Mouse (Mus musculus) midbrain, embryonic 10.5 days (tissue): ENCODE measurements around the gene Col4a4. TPM values are rescaled to one million over a fixed set of nuclear protein-coding genes. Genes with fewer than 3 reads are reported as not detected.

ENCODE experiments used
- DNase-seq: peaks from one replicate; pipeline ENCODE4 v3.0.0-alpha.2; 2017; ENCODE audit warnings: low spot score
- H3K27ac ChIP-seq: fragments of 300-500 bp; sonication (generic); replicated peaks from 2 replicates; pipeline ENCODE4 v1.5.1; 2016; ENCODE audit warnings: mild to moderate bottlenecking
- H3K27me3 ChIP-seq: fragments of 300-500 bp; sonication (generic); 2 replicates; pipeline ENCODE4 v1.6.1; 2016; ENCODE audit warnings: low read depth, mild to moderate bottlenecking; ENCODE audit not compliant: poor library complexity, severe bottlenecking
- H3K36me3 ChIP-seq: fragments of 300-500 bp; sonication (generic); 2 replicates; pipeline ENCODE4 v1.6.1; 2016; ENCODE audit warnings: mild to moderate bottlenecking, moderate library complexity
- H3K4me1 ChIP-seq: fragments of 300-500 bp; sonication (generic); 2 replicates; pipeline ENCODE4 v1.6.1; 2016
- H3K4me3 ChIP-seq: fragments of 300-500 bp; sonication (generic); 2 replicates; pipeline ENCODE4 v1.5.1; 2016; ENCODE audit warnings: mild to moderate bottlenecking, moderate library complexity
- H3K9me3 ChIP-seq: fragments of 300-500 bp; sonication (generic); replicated peaks from 2 replicates; pipeline ENCODE4 v1.6.1; 2016; ENCODE audit warnings: mild to moderate bottlenecking
- WGBS: fragments of 180-500 bp; shearing (Covaris S2); methylation state at CpG from one replicate; pipeline ENCODE4 v1.1.7; 2016; 5-methylcytosine and 5-hydroxymethylcytosine counted together
- polyA plus RNA-seq: library from polyadenylated mRNA; unstranded; fragments of >200 nt; fragmentation: Nextera tagmentation; extraction: Ambion mirVana; gene quantifications from 2 replicates; pipeline ENCODE4 v1.2.1, GENCODE M21; 2016

Col4a4 gene
- polyA plus RNA-seq, 1 experiment from 2014 or later = 0.06 TPM

GRCm38 (mm10) chr1:82569405-82569804 is 17.2 kb downstream of the Col4a4 start:
- no peak for DNase-seq
- H3K27ac ChIP-seq = no peak overlapping the region
- H3K9me3 ChIP-seq = no peaks in the 10 kb centered on the region
- no peaks in the 10 kb centered on the region for H3K4me1 ChIP-seq
- no peak overlapping the region for H3K4me3 ChIP-seq
- H3K27me3 ChIP-seq = no peaks in the 10 kb centered on the region
- WGBS = 89% methylated on average over 4 of the region's 4 CpGs
- no peaks in the 10 kb centered on the region for H3K36me3 ChIP-seq

- 88% methylated on average over 4 of the region's 4 CpGs for WGBS
- no peak overlapping the region for H3K4me3 ChIP-seq
- H3K9me3 ChIP-seq = no peaks in the 10 kb centered on the region
- no peaks in the 10 kb centered on the region for H3K27me3 ChIP-seq
- 0 out of 2 replicates have a peak, but pooled peaks cover 5% of the 10 kb centered on the region for H3K4me1 ChIP-seq
- H3K27ac ChIP-seq = no peak overlapping the region
- no peak for DNase-seq
- no peaks in the 10 kb centered on the region for H3K36me3 ChIP-seq
Observed at GRCm38 (mm10) chr1:82560223-82560622, 26.4 kb downstream of the Col4a4 start.

- Histone ChIP-seq H3K4me1 (0 out of 2 replicates have a peak, but pooled peaks cover 5% of the 10 kb centered on the region), H3K4me3 (no peak overlapping the region), H3K27ac (no peak overlapping the region), H3K27me3 (no peaks in the 10 kb centered on the region), H3K9me3 (no peaks in the 10 kb centered on the region), H3K36me3 (no peaks in the 10 kb centered on the region)
- WGBS = 78% methylated on average over 5 of the region's 5 CpGs
- DNase-seq = no peak
Observed at GRCm38 (mm10) chr1:82554889-82555288, 31.8 kb downstream of the Col4a4 start.

GRCm38 (mm10) chr1:82554443-82554850 is 32.2 kb downstream of the Col4a4 start:
- H3K36me3 ChIP-seq = no peaks in the 10 kb centered on the region
- peak; percentile 51 for DNase-seq
- H3K27ac ChIP-seq = no peak overlapping the region
- no peaks in the 10 kb centered on the region for H3K9me3 ChIP-seq
- WGBS = 52% methylated on average over 6 of the region's 6 CpGs
- H3K4me1 ChIP-seq = 0 out of 2 replicates have a peak, but pooled peaks cover 5% of the 10 kb centered on the region
- H3K27me3 ChIP-seq = no peaks in the 10 kb centered on the region
- no peak overlapping the region for H3K4me3 ChIP-seq

- Histone ChIP-seq H3K27ac (no peak overlapping the region), H3K9me3 (no peaks in the 10 kb centered on the region), H3K4me3 (no peak overlapping the region), H3K27me3 (no peaks in the 10 kb centered on the region), H3K36me3 (no peaks in the 10 kb centered on the region), H3K4me1 (no peaks in the 10 kb centered on the region)
- DNase-seq = no peak
- WGBS = 68% methylated on average over 8 of the region's 8 CpGs
Observed at GRCm38 (mm10) chr1:82545199-82545960, 41.3 kb downstream of the Col4a4 start.

GRCm38 (mm10) chr1:82544419-82545185 is 42.0 kb downstream of the Col4a4 start:
- Histone ChIP-seq H3K4me1 (no peaks in the 10 kb centered on the region), H3K27me3 (no peaks in the 10 kb centered on the region), H3K4me3 (no peak overlapping the region), H3K27ac (no peak overlapping the region), H3K9me3 (no peaks in the 10 kb centered on the region), H3K36me3 (no peaks in the 10 kb centered on the region)
- 84% methylated on average over 6 of the region's 6 CpGs for WGBS
- DNase-seq = no peak

GRCm38 (mm10) chr1:82543934-82544333 is 42.7 kb downstream of the Col4a4 start:
- Histone ChIP-seq H3K4me1 (no peaks in the 10 kb centered on the region), H3K9me3 (no peaks in the 10 kb centered on the region), H3K4me3 (no peak overlapping the region), H3K36me3 (no peaks in the 10 kb centered on the region), H3K27ac (no peak overlapping the region), H3K27me3 (no peaks in the 10 kb centered on the region)
- no peak for DNase-seq
- WGBS = 89% methylated on average over 2 of the region's 2 CpGs

- Histone ChIP-seq H3K27ac (no peak overlapping the region), H3K4me3 (no peak overlapping the region), H3K27me3 (no peaks in the 10 kb centered on the region), H3K4me1 (no peaks in the 10 kb centered on the region), H3K9me3 (no peaks in the 10 kb centered on the region), H3K36me3 (no peaks in the 10 kb centered on the region)
- DNase-seq = no peak
- WGBS = 88% methylated on average over 5 of the region's 5 CpGs
Observed at GRCm38 (mm10) chr1:82540056-82540455, 46.6 kb downstream of the Col4a4 start.

- H3K27me3 ChIP-seq = no peaks in the 10 kb centered on the region
- H3K4me3 ChIP-seq = no peak overlapping the region
- H3K4me1 ChIP-seq = no peaks in the 10 kb centered on the region
- no peaks in the 10 kb centered on the region for H3K9me3 ChIP-seq
- WGBS = 87% methylated on average over 3 of the region's 3 CpGs
- no peaks in the 10 kb centered on the region for H3K36me3 ChIP-seq
- DNase-seq = no peak
- H3K27ac ChIP-seq = no peak overlapping the region
Observed at GRCm38 (mm10) chr1:82537848-82538247, 48.8 kb downstream of the Col4a4 start.

GRCm38 (mm10) chr1:82536515-82537174 is 50.0 kb downstream of the Col4a4 start:
- WGBS = 83% methylated on average over 6 of the region's 6 CpGs
- no peak for DNase-seq
- Histone ChIP-seq H3K27me3 (no peaks in the 10 kb centered on the region), H3K4me3 (no peak overlapping the region), H3K36me3 (no peaks in the 10 kb centered on the region), H3K4me1 (no peaks in the 10 kb centered on the region), H3K9me3 (no peaks in the 10 kb centered on the region), H3K27ac (no peak overlapping the region)

- no peaks in the 10 kb centered on the region for H3K27me3 ChIP-seq
- no peak for DNase-seq
- no peaks in the 10 kb centered on the region for H3K9me3 ChIP-seq
- no peaks in the 10 kb centered on the region for H3K4me1 ChIP-seq
- WGBS = 83% methylated on average over 4 of the region's 4 CpGs
- no peak overlapping the region for H3K4me3 ChIP-seq
- H3K36me3 ChIP-seq = no peaks in the 10 kb centered on the region
- H3K27ac ChIP-seq = no peak overlapping the region
Observed at GRCm38 (mm10) chr1:82527931-82528330, 58.7 kb downstream of the Col4a4 start.

- 85% methylated on average over 2 of the region's 2 CpGs for WGBS
- Histone ChIP-seq H3K36me3 (no peaks in the 10 kb centered on the region), H3K27ac (no peak overlapping the region), H3K27me3 (no peaks in the 10 kb centered on the region), H3K9me3 (no peaks in the 10 kb centered on the region), H3K4me3 (no peak overlapping the region), H3K4me1 (no peaks in the 10 kb centered on the region)
- DNase-seq = no peak
Observed at GRCm38 (mm10) chr1:82491954-82492353, 94.7 kb downstream of the Col4a4 start.

- Histone ChIP-seq H3K9me3 (no peaks in the 10 kb centered on the region), H3K36me3 (no peaks in the 10 kb centered on the region), H3K27me3 (no peaks in the 10 kb centered on the region), H3K27ac (no peak overlapping the region), H3K4me3 (no peak overlapping the region), H3K4me1 (no peaks in the 10 kb centered on the region)
- WGBS = 88% methylated on average over 4 of the region's 4 CpGs
- no peak for DNase-seq
Observed at GRCm38 (mm10) chr1:82486371-82486770, 100.3 kb downstream of the Col4a4 start.
